Mouse (Mus musculus) kidney, postnatal 10 days (tissue): ENCODE measurements around the gene 5031439G07Rik.
"Not testable (repeated sequence)": the region's sequence is repeated elsewhere in the genome, so short reads cannot be mapped to it uniquely, and the experiment has no call there.

ENCODE experiments used
- DNase-seq: peaks from one replicate; pipeline ENCODE4 v3.0.0; 2021; ENCODE audit warnings: mixed read lengths

Gene 5031439G07Rik

GRCm38 (mm10) chr15:84987874-84988825 lies at the start of gene 5031439G07Rik:
5031439G07Rik (minus strand) TSS chr15:84988551.
- peak; percentile 95 for DNase-seq

GRCm38 (mm10) chr15:85037343-85037690 lies 49.0 kb upstream of the 5031439G07Rik start:
- no peak for DNase-seq

GRCm38 (mm10) chr15:85036566-85037342 lies 48.4 kb upstream of the 5031439G07Rik start:
- DNase-seq, result peak; percentile 99

GRCm38 (mm10) chr15:85033916-85034315 lies 45.6 kb upstream of the 5031439G07Rik start:
- DNase-seq, result peak; percentile 63

GRCm38 (mm10) chr15:85031866-85032265 lies 43.5 kb upstream of the 5031439G07Rik start:
- peak; percentile 72 for DNase-seq

- not testable (repeated sequence) for DNase-seq
Measured at GRCm38 (mm10) chr15:85030643-85031042, 42.3 kb upstream of the 5031439G07Rik start.

GRCm38 (mm10) chr15:85028648-85029047 lies 40.3 kb upstream of the 5031439G07Rik start, which contains the start of gene Fam118a:
Fam118a (plus strand) TSS chr15:85028948.
- not testable (repeated sequence) for DNase-seq

GRCm38 (mm10) chr15:85027740-85028139 lies 39.4 kb upstream of the 5031439G07Rik start:
- DNase-seq, result no peak

GRCm38 (mm10) chr15:85026197-85026596 lies 37.8 kb upstream of the 5031439G07Rik start:
- DNase-seq, result no peak

- DNase-seq, result no peak
Measured at GRCm38 (mm10) chr15:85022211-85022610, 33.9 kb upstream of the 5031439G07Rik start.

- peak; percentile 71 for DNase-seq
Measured at GRCm38 (mm10) chr15:85016951-85017664, 28.8 kb upstream of the 5031439G07Rik start, which contains the start of gene Upk3a. Upk3a (plus strand) TSS chr15:85017141.

GRCm38 (mm10) chr15:85015771-85016170 lies 27.4 kb upstream of the 5031439G07Rik start:
- DNase-seq, result no peak

- DNase-seq, result peak; percentile 68
Measured at GRCm38 (mm10) chr15:85012662-85013054, 24.3 kb upstream of the 5031439G07Rik start.

GRCm38 (mm10) chr15:85011895-85012661 lies 23.7 kb upstream of the 5031439G07Rik start:
- peak; percentile 36 for DNase-seq

- DNase-seq, result no peak
Measured at GRCm38 (mm10) chr15:85009666-85010065, 21.3 kb upstream of the 5031439G07Rik start.

GRCm38 (mm10) chr15:85000984-85001982 lies 12.9 kb upstream of the 5031439G07Rik start:
- peak; percentile 91 for DNase-seq

GRCm38 (mm10) chr15:84999911-85000310 lies 11.6 kb upstream of the 5031439G07Rik start:
- no peak for DNase-seq

GRCm38 (mm10) chr15:84997768-84998454 lies 9.6 kb upstream of the 5031439G07Rik start:
- DNase-seq, result no peak

GRCm38 (mm10) chr15:84995967-84996366 lies 7.6 kb upstream of the 5031439G07Rik start:
- peak; percentile 79 for DNase-seq

- DNase-seq, result no peak
Measured at GRCm38 (mm10) chr15:84995041-84995440, 6.7 kb upstream of the 5031439G07Rik start.
